In genomic region chr19:57360341-57361130, GRCm38 (mm10) we compare ENCODE assay signal across 8 mouse cellular contexts. TPM values are rescaled to one million over a fixed set of nuclear protein-coding genes. Genes with fewer than 3 reads are reported as not detected.
A peak's percentile ranks its signal among the peaks of the same experiment; 100 is the strongest.
DNase-seq lines count a peak whose midpoint lies in the region; ATAC-seq and TF ChIP-seq lines count a peak whose summit lies in the region.

Fam160b1 (plus strand) TSS chr19:57360680.

- CTCF ChIA-PET in Patski (lab: Charles Lee) = interaction anchor here (0.6 to 2.7 kb wide), 7 partner anchors 11 to 198 kb away, joined by 3 to 10 read pairs (median 3); partner anchors contain the start of gene Ablim1

- peaks cover 54% of the 10 kb centered on the region for H3K4me1 ChIP-seq in hindbrain, embryonic 13.5 days (replicated peaks)

- H3K27me3 ChIP-seq in Patski = no peaks in the 10 kb centered on the region
- no peaks in the 10 kb centered on the region for H3K27me3 ChIP-seq in hindbrain, embryonic 13.5 days

- H3K9me3 ChIP-seq in hindbrain, embryonic 13.5 days = no peaks in the 10 kb centered on the region

- peak; percentile 100 for TF ChIP-seq CTCF in Patski (IDR thresholded peaks at IDR 0.05)

- no peaks in the 10 kb centered on the region for H3K36me3 ChIP-seq in hindbrain, embryonic 13.5 days

- POLR2A ChIA-PET in Patski (lab: Charles Lee) = interaction anchor here (1.0 kb wide), 1 partner anchor 199 kb away, joined by 5 read pairs; no protein-coding TSS in a partner anchor

- DNase-seq in Patski (ENCODE audit: low read depth, low spot score) = peak; percentile 71
- DNase-seq in cerebellum, postnatal 14 days = peak; percentile 97 to 98
- DNase-seq in frontal cortex, postnatal 14 days (ENCODE audit: low spot score in 2 of 2) = peak; percentile 83 to 86
- DNase-seq in layer of hippocampus, postnatal 36 days = peak; percentile 89 to 91
- peak; percentile 97 for DNase-seq in lung, postnatal 36 days
- DNase-seq in retina, postnatal 1 day = peak; percentile 96
- peak; percentile 88 to 90 for DNase-seq in urinary bladder, adult 18-20 months (ENCODE audit: low spot score in 2 of 2)

- peak; percentile 89 for ATAC-seq in Patski
- ATAC-seq in hindbrain, embryonic 13.5 days (ENCODE audit: low FRiP score) = peak; percentile 93

- peak within 1 kb of the TSS; percentile 95 for H3K4me3 ChIP-seq in hindbrain, embryonic 13.5 days

- H3K9ac ChIP-seq in hindbrain, embryonic 13.5 days = peak within 1 kb of the TSS; percentile 100

- peak within 1 kb of the TSS; percentile 98 for H3K27ac ChIP-seq in hindbrain, embryonic 13.5 days

- H3K4me2 ChIP-seq in hindbrain, embryonic 13.5 days = peak within 1 kb of the TSS; percentile 71

- WGBS in hindbrain, embryonic 13.5 days = under 1% methylated on average over 47 of the region's 70 CpGs

- in situ Hi-C loops in Patski (cut with MboI; ENCODE audit: low pct_unique_long_range_greater_than_20kb) = no loop called here

RNA-seq across cellular contexts. Expression of gene Fam160b1, which starts in this region (rescaled TPM):
- 21.5 TPM for polyA plus RNA-seq in Patski (2021)
- polyA plus RNA-seq in hindbrain, embryonic 13.5 days (2015; fragmentation: Nextera tagmentation; extraction: Ambion mirVana) = 13.5 and 13.7 TPM in 2 replicates
- 10 to 100 TPM; 23.3 to 25.0 TPM for total RNA-seq in layer of hippocampus, postnatal 36 days (2021)

Comparison
In these comparisons a context has a peak if more than half of its experiments do, and no peak if none do; other contexts are left out.
1. Peak in every context shown above with its lines: DNase-seq, ATAC-seq, H3K4me3 ChIP-seq and H3K27ac ChIP-seq.